Mouse (Mus musculus): ENCODE measurements around the gene Slc35e3.
A peak's percentile ranks its signal among the peaks of the same experiment; 100 is the strongest.
"Not testable (repeated sequence)": the region's sequence is repeated elsewhere in the genome, so short reads cannot be mapped to it uniquely, and the experiment has no call there.

Slc35e3 gene

GRCm38 (mm10) chr10:117710604-117711141, 35.5 kb downstream of the Slc35e3 start, which contains the start of gene Mdm2:
Mdm2 (minus strand) TSS chr10:117710758.
- DNase-seq = peak; percentile 96

- peak; percentile 77 for DNase-seq
Measured at GRCm38 (mm10) chr10:117709930-117710603, 36.1 kb downstream of the Slc35e3 start.

GRCm38 (mm10) chr10:117709326-117709830, 36.8 kb downstream of the Slc35e3 start:
- peak; percentile 20 for DNase-seq

- peak; percentile 17 for DNase-seq
Measured at GRCm38 (mm10) chr10:117708856-117709255, 37.3 kb downstream of the Slc35e3 start.

- DNase-seq = no peak
Measured at GRCm38 (mm10) chr10:117708376-117708775, 37.8 kb downstream of the Slc35e3 start.

- DNase-seq = no peak
Measured at GRCm38 (mm10) chr10:117707114-117707838, 38.9 kb downstream of the Slc35e3 start.

- no peak for DNase-seq
Measured at GRCm38 (mm10) chr10:117706440-117706839, 39.7 kb downstream of the Slc35e3 start.

GRCm38 (mm10) chr10:117705806-117706205, 40.4 kb downstream of the Slc35e3 start:
- DNase-seq = no peak

GRCm38 (mm10) chr10:117704964-117705335, 41.2 kb downstream of the Slc35e3 start:
- no peak for DNase-seq

GRCm38 (mm10) chr10:117704314-117704963, 41.7 kb downstream of the Slc35e3 start:
- DNase-seq = not testable (repeated sequence)

GRCm38 (mm10) chr10:117703506-117703905, 42.7 kb downstream of the Slc35e3 start:
- DNase-seq = no peak

- DNase-seq = no peak
Measured at GRCm38 (mm10) chr10:117702024-117702833, 43.9 kb downstream of the Slc35e3 start.

- DNase-seq = no peak
Measured at GRCm38 (mm10) chr10:117701034-117701829, 44.9 kb downstream of the Slc35e3 start.

GRCm38 (mm10) chr10:117700450-117700849, 45.7 kb downstream of the Slc35e3 start:
- DNase-seq = no peak

GRCm38 (mm10) chr10:117699914-117700313, 46.3 kb downstream of the Slc35e3 start:
- DNase-seq = no peak

- DNase-seq = no peak
Measured at GRCm38 (mm10) chr10:117698313-117699138, 47.6 kb downstream of the Slc35e3 start.

GRCm38 (mm10) chr10:117697561-117698115, 48.5 kb downstream of the Slc35e3 start:
- DNase-seq = no peak

- no peak for DNase-seq
Measured at GRCm38 (mm10) chr10:117696827-117697560, 49.2 kb downstream of the Slc35e3 start.

GRCm38 (mm10) chr10:117696021-117696826, 49.9 kb downstream of the Slc35e3 start:
- DNase-seq = no peak

Data from cerebellum, adult 9-10 months (tissue).